Mouse (Mus musculus) kidney, embryonic 16.5 days (tissue): ENCODE results near the gene Lrrc2. TPM values are rescaled to one million over a fixed set of nuclear protein-coding genes. Genes with fewer than 3 reads are reported as not detected.

Source experiments
- ATAC-seq: fragments of 200-750 bp; cut with Nextera tagmentation; 2 replicates; pipeline ENCODE4 v1.8.0; 2017; ENCODE audit warnings: moderate TSS enrichment; ENCODE audit not compliant: low FRiP score, low TSS enrichment
- H3K27ac ChIP-seq: fragments of 300-500 bp; sonication (generic); 2 replicates; pipeline ENCODE4 v1.5.1; 2014; ENCODE audit warnings: low read length
- H3K27me3 ChIP-seq: fragments of 300-500 bp; sonication (generic); 2 replicates; pipeline ENCODE4 v1.6.1; 2014; ENCODE audit warnings: low read length, control low read depth, mixed read lengths; ENCODE audit not compliant: insufficient read depth
- H3K36me3 ChIP-seq: fragments of 300-500 bp; sonication (generic); 2 replicates; pipeline ENCODE4 v1.6.1; 2014; ENCODE audit warnings: low read length, control low read depth, mixed read lengths; ENCODE audit not compliant: insufficient read depth
- H3K4me1 ChIP-seq: fragments of 300-500 bp; sonication (generic); 2 replicates; pipeline ENCODE4 v1.6.1; 2014; ENCODE audit warnings: low read length, control low read depth, mixed read lengths; ENCODE audit not compliant: insufficient read depth
- H3K4me2 ChIP-seq: fragments of 300-500 bp; sonication (generic); replicated peaks from 2 replicates; pipeline ENCODE4 v1.6.1; 2014; ENCODE audit warnings: low read depth, low read length
- H3K4me3 ChIP-seq: fragments of 300-500 bp; sonication (generic); 2 replicates; pipeline ENCODE4 v1.5.1; 2014; ENCODE audit warnings: mild to moderate bottlenecking, low read length
- H3K9ac ChIP-seq: fragments of 300-500 bp; sonication (generic); replicated peaks from 2 replicates; pipeline ENCODE4 v1.6.1; 2014; ENCODE audit warnings: low read length
- H3K9me3 ChIP-seq: fragments of 300-500 bp; sonication (generic); 2 replicates; pipeline ENCODE4 v1.6.1; 2016; ENCODE audit warnings: low read length, control low read depth
- WGBS: fragments of 180-500 bp; shearing (Covaris S2); extraction: QIAGEN DNeasy Blood & Tissue Kit; methylation state at CpG from one replicate; pipeline ENCODE4 v1.1.7; 2014; 5-methylcytosine and 5-hydroxymethylcytosine counted together
- polyA plus RNA-seq: library from polyadenylated mRNA; unstranded; fragments of >200 nt; fragmentation: Nextera tagmentation; extraction: Ambion mirVana; gene quantifications from 2 replicates; pipeline ENCODE4 v1.2.1, GENCODE M21; 2015

Gene Lrrc2
- polyA plus RNA-seq, 1 experiment from 2014 or later: 0.21 TPM

DNA sequence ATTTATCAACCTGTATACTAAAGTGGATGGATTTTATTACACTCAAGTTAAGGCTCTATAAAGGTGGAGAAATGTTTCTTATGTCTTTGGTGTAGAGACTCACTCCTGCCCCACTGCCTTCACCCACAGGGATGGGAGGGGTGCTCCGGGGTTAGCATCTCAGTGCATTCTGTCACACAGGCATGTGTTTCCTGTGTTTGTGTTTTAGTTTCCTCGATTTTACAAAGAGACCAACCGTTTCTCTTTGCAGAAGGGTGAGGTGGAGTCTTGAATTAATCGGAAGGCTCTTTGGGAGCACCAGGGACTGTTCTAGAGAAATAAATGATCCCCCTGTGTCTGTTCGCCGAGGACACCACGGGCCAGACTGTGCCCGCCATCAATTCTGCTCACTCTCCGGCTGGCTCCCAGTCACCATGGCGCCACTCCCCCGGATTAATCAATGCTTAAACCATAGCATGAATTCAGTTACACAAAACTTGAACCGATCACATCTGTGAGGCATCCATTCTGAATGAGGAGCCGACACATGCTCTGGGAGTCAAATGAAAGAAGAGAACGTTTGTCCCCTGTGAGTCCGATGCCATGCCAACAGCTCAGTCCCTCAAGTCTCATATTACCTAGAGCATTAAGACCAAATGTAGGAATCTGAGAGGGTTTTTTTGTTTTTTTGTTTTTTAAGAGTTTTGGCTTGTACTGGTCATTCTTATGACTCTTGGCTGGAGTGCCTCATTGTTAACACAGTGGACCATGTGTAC is 30.5 kb upstream of the Lrrc2 start:
- 43% methylated on average over 15 of the region's 15 CpGs for WGBS
- no peak overlapping the region for H3K9ac ChIP-seq
- no peak overlapping the region for H3K4me2 ChIP-seq
- H3K27ac ChIP-seq: no peak overlapping the region
- H3K36me3 ChIP-seq: no peaks in the 10 kb centered on the region
- H3K4me1 ChIP-seq: no peaks in the 10 kb centered on the region
- H3K9me3 ChIP-seq: no peaks in the 10 kb centered on the region
- ATAC-seq: no peak
- no peak overlapping the region for H3K4me3 ChIP-seq
- no peaks in the 10 kb centered on the region for H3K27me3 ChIP-seq

DNA sequence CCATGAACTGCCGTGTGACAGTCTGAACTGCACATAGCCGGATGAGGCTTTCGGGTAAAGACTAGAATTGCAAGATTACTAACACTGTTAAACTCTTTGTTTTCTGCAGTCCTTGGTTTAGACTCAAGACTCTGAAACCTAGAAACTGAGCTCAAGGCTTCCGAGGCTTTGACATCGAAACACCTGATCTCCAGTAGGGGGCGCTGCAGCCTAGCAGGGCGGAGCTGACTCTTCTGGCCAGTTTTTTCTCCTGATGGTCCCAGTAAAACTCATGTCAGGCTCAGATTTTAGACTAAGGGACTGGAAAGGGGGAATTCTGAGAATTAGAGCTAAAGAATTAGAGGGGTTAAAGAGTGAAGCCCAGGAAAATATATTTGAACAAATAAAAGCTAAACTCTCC is 28.6 kb upstream of the Lrrc2 start:
- H3K27ac ChIP-seq: no peak overlapping the region
- H3K27me3 ChIP-seq: no peaks in the 10 kb centered on the region
- no peak overlapping the region for H3K4me3 ChIP-seq
- no peak overlapping the region for H3K4me2 ChIP-seq
- H3K9me3 ChIP-seq: no peaks in the 10 kb centered on the region
- no peak overlapping the region for H3K9ac ChIP-seq
- H3K4me1 ChIP-seq: no peaks in the 10 kb centered on the region
- ATAC-seq: no peak
- H3K36me3 ChIP-seq: no peaks in the 10 kb centered on the region
- 16% methylated on average over 7 of the region's 7 CpGs for WGBS

DNA sequence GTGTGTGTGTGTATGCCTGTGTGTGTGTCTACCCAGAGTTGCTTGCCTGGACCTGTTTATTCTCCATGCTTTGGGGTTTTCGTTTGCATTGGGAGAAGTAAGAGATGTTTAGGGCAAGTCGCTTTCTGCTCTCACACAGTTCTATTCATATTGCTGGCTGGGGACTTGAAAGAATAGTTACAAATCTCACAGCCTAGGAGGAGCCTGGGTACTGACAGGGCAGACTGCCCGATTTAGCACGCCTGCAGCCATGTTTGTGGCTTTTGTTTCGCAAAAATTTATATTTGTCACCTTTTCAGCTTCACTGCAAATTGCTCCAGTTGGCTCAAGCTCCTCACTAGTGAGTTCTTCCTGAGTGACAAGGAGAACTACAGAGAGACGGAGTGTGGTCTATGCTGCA is 19.8 kb upstream of the Lrrc2 start:
- Histone ChIP-seq H3K4me3 (no peak overlapping the region), H3K4me2 (no peak overlapping the region), H3K4me1 (no peaks in the 10 kb centered on the region), H3K36me3 (no peaks in the 10 kb centered on the region), H3K9ac (no peak overlapping the region), H3K9me3 (no peaks in the 10 kb centered on the region), H3K27me3 (no peaks in the 10 kb centered on the region), H3K27ac (no peak overlapping the region)
- no peak for ATAC-seq
- 76% methylated on average over 6 of the region's 6 CpGs for WGBS

DNA sequence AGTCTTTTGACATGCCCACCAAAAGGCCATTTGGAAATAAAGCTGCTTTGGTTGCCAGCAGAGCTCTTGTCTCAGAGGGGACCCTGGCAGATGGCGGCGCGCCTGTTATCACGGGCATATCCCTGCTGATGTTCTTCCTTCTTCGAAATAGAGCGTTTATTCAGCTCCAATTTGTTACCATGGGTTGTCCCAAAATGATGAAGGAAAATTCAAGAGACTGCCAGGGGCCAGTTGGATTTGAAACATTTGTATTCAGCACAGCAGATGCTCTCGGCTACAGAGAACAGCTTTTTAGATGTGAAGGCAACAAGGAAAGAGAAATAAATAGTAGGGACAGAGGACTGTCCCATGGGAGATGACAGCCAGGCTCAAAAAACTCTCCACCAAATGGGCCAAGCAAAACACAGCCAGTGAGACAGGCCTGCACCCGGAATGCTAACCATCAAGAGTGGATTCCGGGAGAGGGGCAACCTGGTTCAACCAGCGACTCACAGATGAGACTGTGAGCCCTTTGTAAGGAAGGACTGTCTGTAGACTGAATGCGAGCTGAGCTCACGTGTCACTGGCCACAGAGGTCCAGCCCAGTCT is 17.4 kb upstream of the Lrrc2 start:
- H3K36me3 ChIP-seq: no peaks in the 10 kb centered on the region
- no peak overlapping the region for H3K4me2 ChIP-seq
- H3K4me3 ChIP-seq: no peak overlapping the region
- 82% methylated on average over 12 of the region's 12 CpGs for WGBS
- no peak overlapping the region for H3K9ac ChIP-seq
- H3K9me3 ChIP-seq: no peaks in the 10 kb centered on the region
- H3K4me1 ChIP-seq: no peaks in the 10 kb centered on the region
- H3K27me3 ChIP-seq: no peaks in the 10 kb centered on the region
- no peak overlapping the region for H3K27ac ChIP-seq
- no peak for ATAC-seq

DNA sequence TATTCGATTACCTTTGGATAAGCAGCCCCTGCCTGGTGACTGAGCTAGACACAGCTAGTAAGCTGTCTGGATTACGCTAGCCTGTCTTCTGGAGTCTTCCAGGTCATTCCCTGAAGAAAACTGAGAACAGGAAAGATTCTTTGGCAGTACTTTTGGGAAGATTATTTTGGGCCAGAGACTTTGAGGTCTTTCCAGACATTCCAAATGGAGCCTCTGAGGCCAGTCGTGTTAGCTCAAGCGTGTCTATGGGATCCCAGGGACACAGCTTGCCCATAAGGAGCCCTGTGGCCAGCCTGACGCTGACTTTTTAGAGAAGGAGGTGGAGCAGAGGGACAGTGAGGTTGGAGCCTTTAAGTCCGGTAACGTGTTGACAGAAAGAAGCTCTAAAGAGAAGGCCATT is 15.4 kb upstream of the Lrrc2 start:
- no peak overlapping the region for H3K4me2 ChIP-seq
- H3K27me3 ChIP-seq: no peaks in the 10 kb centered on the region
- no peak overlapping the region for H3K4me3 ChIP-seq
- H3K27ac ChIP-seq: no peak overlapping the region
- 78% methylated on average over 7 of the region's 7 CpGs for WGBS
- H3K4me1 ChIP-seq: no peaks in the 10 kb centered on the region
- H3K36me3 ChIP-seq: no peaks in the 10 kb centered on the region
- H3K9me3 ChIP-seq: no peaks in the 10 kb centered on the region
- H3K9ac ChIP-seq: no peak overlapping the region
- no peak for ATAC-seq

DNA sequence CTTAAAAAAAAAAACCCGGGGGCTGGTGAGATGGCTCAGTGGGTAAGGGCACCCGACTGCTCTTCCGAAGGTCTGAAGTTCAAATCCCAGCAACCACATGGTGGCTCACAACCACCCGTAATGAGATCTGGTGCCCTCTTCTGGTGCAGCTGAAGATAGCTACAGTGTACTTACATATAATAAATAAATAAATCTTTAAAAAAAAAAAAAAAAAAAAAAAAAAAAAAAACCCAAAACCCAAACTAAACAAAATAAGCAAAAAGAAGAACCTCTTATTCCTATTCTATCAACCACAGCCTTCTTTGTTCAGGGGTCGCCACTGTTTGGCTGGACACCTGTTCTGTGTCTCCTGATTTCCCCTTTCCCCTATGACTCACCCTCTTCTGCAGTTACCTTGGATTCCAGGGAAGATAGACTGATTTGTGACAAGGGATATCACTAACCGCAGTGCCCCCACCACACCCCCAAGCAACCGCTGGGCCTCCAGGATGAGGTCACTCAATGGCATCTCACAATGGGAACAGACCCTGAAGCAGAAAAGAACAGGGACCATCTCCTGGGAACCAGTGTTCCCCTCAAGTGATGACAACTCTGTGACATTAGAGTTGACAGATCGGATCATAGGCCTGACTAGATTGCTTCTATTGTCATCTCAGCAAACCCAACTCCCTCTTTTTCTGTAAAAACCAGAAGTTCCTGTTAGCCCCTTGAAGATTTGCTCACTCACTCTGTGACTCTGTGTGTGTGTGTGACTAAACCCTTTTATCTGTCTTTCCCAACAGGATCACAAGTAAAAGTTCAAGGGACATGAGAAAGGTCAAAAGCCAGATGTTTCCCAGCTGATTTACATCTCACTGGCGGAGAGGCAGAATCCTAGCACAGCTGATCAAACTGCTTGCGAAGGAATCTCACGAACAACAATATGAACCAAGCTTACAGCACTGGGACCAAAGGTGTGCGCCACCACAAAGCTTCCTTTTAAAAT is 13.5 kb upstream of the Lrrc2 start:
- ATAC-seq: no peak

DNA sequence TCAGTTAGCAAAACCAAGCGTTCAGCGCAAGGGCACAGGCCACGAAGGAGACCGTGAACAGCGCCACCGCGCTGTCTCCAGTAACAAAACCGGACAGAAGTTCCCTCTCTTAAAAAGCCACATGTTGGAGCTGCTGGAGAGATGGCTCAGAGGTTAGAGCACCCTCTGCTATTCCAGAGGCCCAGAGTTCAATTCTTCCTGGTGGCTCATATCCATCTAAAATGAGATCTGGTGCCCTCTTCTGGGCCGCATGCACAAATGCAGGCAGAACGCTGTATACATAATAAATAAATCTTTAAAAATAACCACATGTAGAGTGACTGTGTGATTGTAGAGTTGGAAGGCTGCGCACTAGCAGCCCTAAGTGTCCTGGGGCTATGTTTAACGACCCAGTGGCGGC is 7.1 kb upstream of the Lrrc2 start:
- Histone ChIP-seq H3K36me3 (no peaks in the 10 kb centered on the region), H3K4me2 (no peak overlapping the region), H3K4me1 (no peaks in the 10 kb centered on the region), H3K9me3 (no peaks in the 10 kb centered on the region), H3K4me3 (no peak overlapping the region), H3K27ac (no peak overlapping the region), H3K9ac (no peak overlapping the region), H3K27me3 (peaks cover 43% of the 10 kb centered on the region)
- WGBS: 36% methylated on average over 13 of the region's 13 CpGs
- no peak for ATAC-seq

More for the DNA sequence above, 13.5 kb upstream of the Lrrc2 start:
- H3K4me1 ChIP-seq: no peaks in the 10 kb centered on the region
- no peak overlapping the region for H3K4me2 ChIP-seq
- H3K9ac ChIP-seq: no peak overlapping the region
- H3K27ac ChIP-seq: no peak overlapping the region
- no peaks in the 10 kb centered on the region for H3K36me3 ChIP-seq
- no peaks in the 10 kb centered on the region for H3K27me3 ChIP-seq
- H3K9me3 ChIP-seq: no peaks in the 10 kb centered on the region
- WGBS: 78% methylated on average over 12 of the region's 12 CpGs
- no peak overlapping the region for H3K4me3 ChIP-seq

DNA sequence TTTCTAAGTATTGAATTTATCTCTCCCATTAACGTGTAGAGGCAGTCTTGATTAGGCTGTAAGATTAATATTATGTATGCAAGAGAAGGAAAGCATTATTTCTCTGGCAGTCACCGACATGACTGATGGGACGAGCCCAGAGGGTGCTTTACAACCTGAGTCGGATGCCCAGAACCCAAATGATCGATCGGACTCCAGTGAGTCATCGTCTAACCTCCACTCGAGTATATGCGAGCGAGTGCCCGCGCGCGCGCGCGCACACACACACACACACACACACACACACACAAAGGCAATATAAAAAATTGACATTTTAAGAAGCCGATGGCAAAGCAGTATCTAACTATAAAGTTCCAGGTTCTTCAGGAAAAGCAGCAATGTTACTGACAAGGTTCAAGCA is 6.0 kb upstream of the Lrrc2 start:
- peaks cover 43% of the 10 kb centered on the region for H3K27me3 ChIP-seq
- no peak overlapping the region for H3K4me3 ChIP-seq
- no peak overlapping the region for H3K9ac ChIP-seq
- ATAC-seq: no peak
- WGBS: 6% methylated on average over 18 of the region's 18 CpGs
- no peaks in the 10 kb centered on the region for H3K4me1 ChIP-seq
- H3K27ac ChIP-seq: no peak overlapping the region
- H3K9me3 ChIP-seq: no peaks in the 10 kb centered on the region
- no peaks in the 10 kb centered on the region for H3K36me3 ChIP-seq
- H3K4me2 ChIP-seq: no peak overlapping the region

DNA sequence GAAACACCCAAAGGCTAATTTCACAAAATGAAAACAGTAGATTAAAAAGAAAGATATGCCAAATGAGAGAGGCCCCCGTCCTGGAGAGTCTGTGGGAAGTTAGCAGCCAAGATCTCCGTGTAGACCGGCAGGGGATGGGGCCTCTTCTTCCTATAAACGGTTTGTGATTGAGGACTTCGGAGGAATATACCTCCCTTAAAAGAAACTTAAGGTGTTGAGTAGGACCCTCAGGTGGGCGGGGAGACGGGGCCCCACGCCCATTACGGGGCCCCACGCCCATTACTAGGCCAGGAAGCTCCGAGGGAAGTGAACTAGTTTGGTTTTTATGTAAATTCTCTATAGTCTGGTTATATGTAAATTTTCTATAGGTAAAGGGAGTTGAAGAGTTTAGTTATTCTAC is 5.4 kb upstream of the Lrrc2 start, which contains the start of gene Tdgf1:
TSS of gene Tdgf1 (minus strand) at position 233 of the 400 bp plus-strand sequence.
- Histone ChIP-seq H3K4me1 (no peaks in the 10 kb centered on the region), H3K4me2 (no peak within 1 kb of the TSS), H3K27ac (no peak within 1 kb of the TSS), H3K36me3 (no peaks in the 10 kb centered on the region), H3K9ac (no peak within 1 kb of the TSS), H3K27me3 (peaks cover 43% of the 10 kb centered on the region), H3K9me3 (no peaks in the 10 kb centered on the region), H3K4me3 (no peak within 1 kb of the TSS)
- no peak for ATAC-seq
- WGBS: 9% methylated on average over 11 of the region's 11 CpGs
